Mouse (Mus musculus): ENCODE data around the gene Klf9. TPM values are rescaled to one million over a fixed set of nuclear protein-coding genes. Genes with fewer than 3 reads are reported as not detected.
A peak's percentile ranks its signal among the peaks of the same experiment; 100 is the strongest.

The Klf9 gene
- total RNA-seq (2022) = 100 to 1,000 TPM; 136 to 156 (median 140) TPM

GRCm38 (mm10) chr19:23140689-23141317, at the start of gene Klf9:
Gene Klf9 (plus strand): TSS chr19:23141226.
- peak; percentile 97 to 99 for DNase-seq (ENCODE audit: low spot score in 2 of 2)

- DNase-seq (ENCODE audit: low spot score in 2 of 2) = peak in 1 of 2 experiments; percentile 17
Observed at GRCm38 (mm10) chr19:23091586-23091985, 49.4 kb upstream of the Klf9 start.

GRCm38 (mm10) chr19:23093548-23093947, 47.5 kb upstream of the Klf9 start:
- no peak for DNase-seq (ENCODE audit: low spot score in 2 of 2)

GRCm38 (mm10) chr19:23094906-23095305, 46.1 kb upstream of the Klf9 start:
- DNase-seq (ENCODE audit: low spot score in 2 of 2) = no peak

- no peak for DNase-seq (ENCODE audit: low spot score in 2 of 2)
Observed at GRCm38 (mm10) chr19:23106859-23107258, 34.2 kb upstream of the Klf9 start.

- no peak for DNase-seq (ENCODE audit: low spot score in 2 of 2)
Observed at GRCm38 (mm10) chr19:23107335-23107734, 33.7 kb upstream of the Klf9 start.

- DNase-seq (ENCODE audit: low spot score in 2 of 2) = no peak
Observed at GRCm38 (mm10) chr19:23121875-23122274, 19.2 kb upstream of the Klf9 start.

GRCm38 (mm10) chr19:23124023-23124550, 16.9 kb upstream of the Klf9 start:
- no peak for DNase-seq (ENCODE audit: low spot score in 2 of 2)

GRCm38 (mm10) chr19:23125227-23126150, 15.5 kb upstream of the Klf9 start:
- no peak for DNase-seq (ENCODE audit: low spot score in 2 of 2)

GRCm38 (mm10) chr19:23129908-23130307, 11.1 kb upstream of the Klf9 start:
- no peak for DNase-seq (ENCODE audit: low spot score in 2 of 2)

- no peak for DNase-seq (ENCODE audit: low spot score in 2 of 2)
Observed at GRCm38 (mm10) chr19:23132106-23132635, 8.9 kb upstream of the Klf9 start.

GRCm38 (mm10) chr19:23132720-23133426, 8.2 kb upstream of the Klf9 start:
- DNase-seq (ENCODE audit: low spot score in 2 of 2) = no peak

- DNase-seq (ENCODE audit: low spot score in 2 of 2) = peak; percentile 25 to 52
Observed at GRCm38 (mm10) chr19:23133427-23134094, 7.5 kb upstream of the Klf9 start.

- DNase-seq (ENCODE audit: low spot score in 2 of 2) = peak; percentile 79 to 83
Observed at GRCm38 (mm10) chr19:23134095-23134440, 7.0 kb upstream of the Klf9 start.

- DNase-seq (ENCODE audit: low spot score in 2 of 2) = peak; percentile 74 to 80
Observed at GRCm38 (mm10) chr19:23134441-23135301, 6.4 kb upstream of the Klf9 start.

- DNase-seq (ENCODE audit: low spot score in 2 of 2) = peak; percentile 89
Observed at GRCm38 (mm10) chr19:23135349-23136201, 5.5 kb upstream of the Klf9 start.

- no peak for DNase-seq (ENCODE audit: low spot score in 2 of 2)
Observed at GRCm38 (mm10) chr19:23136202-23136850, 4.7 kb upstream of the Klf9 start.

GRCm38 (mm10) chr19:23137295-23137694, 3.7 kb upstream of the Klf9 start:
- no peak for DNase-seq (ENCODE audit: low spot score in 2 of 2)

Measured in layer of hippocampus, adult 8-10 months (tissue).